Comparison of ENCODE assay signal across 8 mouse cellular contexts in the genomic region with DNA sequence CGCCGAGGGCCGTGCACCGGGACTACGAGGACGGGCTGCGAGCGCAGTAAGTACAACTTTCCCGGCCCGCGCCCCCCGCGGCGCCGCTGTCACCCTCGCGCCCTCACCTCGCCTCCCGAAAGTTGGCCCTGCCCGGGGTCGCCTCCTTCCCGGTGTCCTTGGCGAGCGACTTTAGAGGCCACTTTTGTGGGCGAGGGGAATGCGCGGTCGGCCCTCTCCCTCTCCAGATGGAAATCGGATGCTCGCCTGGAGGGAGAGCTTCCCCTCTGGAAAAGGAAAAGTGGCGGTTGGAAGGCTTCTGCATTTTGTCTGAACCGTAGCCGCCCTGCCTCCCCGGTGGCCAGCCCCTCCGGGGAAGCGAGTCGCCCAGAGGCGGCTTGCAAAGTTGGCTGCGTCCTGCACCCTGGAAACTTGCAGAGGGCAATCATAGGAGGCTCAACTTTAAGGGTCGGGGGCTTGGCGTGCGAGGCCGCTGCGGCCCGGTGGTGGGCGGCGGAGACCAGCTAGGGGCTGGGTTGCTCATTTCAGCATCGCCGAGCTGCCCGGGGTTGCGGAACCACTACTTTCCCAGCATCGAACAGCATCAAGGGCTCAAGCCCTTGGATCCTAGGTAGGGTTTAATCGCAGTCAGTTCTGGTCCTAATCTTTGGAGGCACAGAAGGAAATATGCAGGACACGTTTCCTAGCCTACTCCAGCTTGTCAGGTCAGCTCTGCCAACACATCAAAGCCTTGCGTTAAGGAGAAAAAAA. TPM values are rescaled to one million over a fixed set of nuclear protein-coding genes. Genes with fewer than 3 reads are reported as not detected.
DNase-seq lines count a peak whose midpoint lies in the region; ATAC-seq lines count a peak whose summit lies in the region.

No protein-coding gene starts in this region.

- H3K4me3 ChIP-seq in forebrain, embryonic 11.5 days (ENCODE audit: low read depth, low read length), result peak overlapping the region; percentile 71
- peak overlapping the region; percentile 77 for H3K4me3 ChIP-seq in hindbrain, embryonic 10.5 days
- H3K4me3 ChIP-seq in liver, embryonic 11.5 days (ENCODE audit: low read depth, low read length), result peak overlapping the region; percentile 62

- DNase-seq in kidney, adult 18-20 months, result peak; percentile 70
- no peak for DNase-seq in kidney, postnatal 14 days
- peak; percentile 56 for DNase-seq in adipocyte (ENCODE audit: low spot score)
- DNase-seq in forebrain, embryonic 11.5 days (ENCODE audit: low spot score), result peak; percentile 75
- DNase-seq in hindbrain, embryonic 10.5 days (ENCODE audit: low spot score), result peak; percentile 74
- DNase-seq in liver, embryonic 11.5 days (ENCODE audit: low spot score), result peak; percentile 73
- peak; percentile 48 for DNase-seq in naive thymus-derived CD4-positive, alpha-beta T cell, adult 2 months (ENCODE audit: low read depth)
- no peak for DNase-seq in c-Kit-positive CD71-positive TER-119-positive erythroid progenitor cells, embryonic 14.5 days (ENCODE audit: low spot score)

- WGBS in forebrain, embryonic 11.5 days, result under 1% methylated on average over 52 of the region's 55 CpGs
- under 1% methylated on average over 55 of the region's 55 CpGs for WGBS in hindbrain, embryonic 10.5 days
- under 1% methylated on average over 50 of the region's 55 CpGs for WGBS in liver, embryonic 11.5 days

- H3K4me1 ChIP-seq in forebrain, embryonic 11.5 days (replicated peaks; ENCODE audit: control insufficient read depth, insufficient read depth, low read length), result no peaks in the 10 kb centered on the region; the same call in 1 of the 2 replicates
- H3K4me1 ChIP-seq in hindbrain, embryonic 10.5 days (replicated peaks), result peaks cover 22% of the 10 kb centered on the region
- peaks cover 6% of the 10 kb centered on the region; the same call in 1 of the 2 replicates for H3K4me1 ChIP-seq in liver, embryonic 11.5 days (replicated peaks; ENCODE audit: control insufficient read depth, insufficient read depth, low read length)

- H3K27me3 ChIP-seq in forebrain, embryonic 11.5 days (ENCODE audit: control insufficient read depth, insufficient read depth, low read length), result no peaks in the 10 kb centered on the region
- H3K27me3 ChIP-seq in hindbrain, embryonic 10.5 days (ENCODE audit: insufficient read depth, poor library complexity, severe bottlenecking), result peaks cover 10% of the 10 kb centered on the region; the same call in 1 of the 2 replicates
- peaks cover 15% of the 10 kb centered on the region for H3K27me3 ChIP-seq in liver, embryonic 11.5 days (replicated peaks; ENCODE audit: control insufficient read depth, insufficient read depth, low read length)

- H3K27ac ChIP-seq in forebrain, embryonic 11.5 days (ENCODE audit: low read depth, low read length), result peak overlapping the region; percentile 53
- peak overlapping the region; percentile 91 for H3K27ac ChIP-seq in hindbrain, embryonic 10.5 days
- H3K27ac ChIP-seq in liver, embryonic 11.5 days (ENCODE audit: low read depth, low read length), result peak overlapping the region; percentile 64

- peak overlapping the region; percentile 80 for H3K9ac ChIP-seq in forebrain, embryonic 11.5 days (ENCODE audit: low read length)
- H3K9ac ChIP-seq in liver, embryonic 11.5 days (ENCODE audit: low read depth, low read length), result peak overlapping the region; percentile 64

- H3K36me3 ChIP-seq in forebrain, embryonic 11.5 days (ENCODE audit: control insufficient read depth, insufficient read depth, low read length), result no peaks in the 10 kb centered on the region
- H3K36me3 ChIP-seq in hindbrain, embryonic 10.5 days, result peaks cover 7% of the 10 kb centered on the region; the same call in 1 of the 2 replicates
- H3K36me3 ChIP-seq in liver, embryonic 11.5 days (ENCODE audit: control insufficient read depth, insufficient read depth, low read length), result 0 out of 2 replicates have a peak, but pooled peaks cover 2% of the 10 kb centered on the region

- ATAC-seq in forebrain, embryonic 11.5 days (replicated peaks; ENCODE audit: low FRiP score), result peak; percentile 2; the same call in 1 of the 2 replicates
- no peak for ATAC-seq in liver, embryonic 11.5 days (replicated peaks; ENCODE audit: low FRiP score)

- H3K4me2 ChIP-seq in forebrain, embryonic 11.5 days (ENCODE audit: low read depth, low read length, severe bottlenecking), result peak overlapping the region; percentile 68
- H3K4me2 ChIP-seq in liver, embryonic 11.5 days, result peak overlapping the region; percentile 76

- H3K9me3 ChIP-seq in forebrain, embryonic 11.5 days (ENCODE audit: control insufficient read depth, low read length), result no peaks in the 10 kb centered on the region
- no peaks in the 10 kb centered on the region for H3K9me3 ChIP-seq in hindbrain, embryonic 10.5 days
- no peaks in the 10 kb centered on the region for H3K9me3 ChIP-seq in liver, embryonic 11.5 days (ENCODE audit: control insufficient read depth, low read length)

RNA-seq across cellular contexts. Expression of gene Rassf8, which starts 0.5 kb away (rescaled TPM):
- 4.0 and 4.3 TPM in 2 replicates for polyA plus RNA-seq in forebrain, embryonic 11.5 days (2014; fragmentation: Nextera tagmentation; extraction: Ambion mirVana)
- 2.9 and 4.2 TPM in 2 replicates for polyA plus RNA-seq in hindbrain, embryonic 10.5 days (2016; fragmentation: Nextera tagmentation; extraction: Ambion mirVana)
- polyA plus RNA-seq in liver, embryonic 11.5 days (2014; fragmentation: Nextera tagmentation; extraction: Ambion mirVana), result 2.5 and 4.1 TPM in 2 replicates

Comparison
In these comparisons a context has a peak if more than half of its experiments do, and no peak if none do; other contexts are left out.
1. DNase-seq: peak in kidney, adult 18-20 months (single experiment), adipocyte (single experiment), forebrain, embryonic 11.5 days (single experiment), hindbrain, embryonic 10.5 days (single experiment), liver, embryonic 11.5 days (single experiment) and naive thymus-derived CD4-positive, alpha-beta T cell, adult 2 months (single experiment); none in kidney, postnatal 14 days (single experiment) and c-Kit-positive CD71-positive TER-119-positive erythroid progenitor cells, embryonic 14.5 days (single experiment).
2. Peak in every context shown above with its lines, with median percentiles within 50 percentile points of each other: H3K27ac ChIP-seq and H3K4me3 ChIP-seq.